Mouse (Mus musculus): ENCODE data around the gene Msrb1.

DNA sequence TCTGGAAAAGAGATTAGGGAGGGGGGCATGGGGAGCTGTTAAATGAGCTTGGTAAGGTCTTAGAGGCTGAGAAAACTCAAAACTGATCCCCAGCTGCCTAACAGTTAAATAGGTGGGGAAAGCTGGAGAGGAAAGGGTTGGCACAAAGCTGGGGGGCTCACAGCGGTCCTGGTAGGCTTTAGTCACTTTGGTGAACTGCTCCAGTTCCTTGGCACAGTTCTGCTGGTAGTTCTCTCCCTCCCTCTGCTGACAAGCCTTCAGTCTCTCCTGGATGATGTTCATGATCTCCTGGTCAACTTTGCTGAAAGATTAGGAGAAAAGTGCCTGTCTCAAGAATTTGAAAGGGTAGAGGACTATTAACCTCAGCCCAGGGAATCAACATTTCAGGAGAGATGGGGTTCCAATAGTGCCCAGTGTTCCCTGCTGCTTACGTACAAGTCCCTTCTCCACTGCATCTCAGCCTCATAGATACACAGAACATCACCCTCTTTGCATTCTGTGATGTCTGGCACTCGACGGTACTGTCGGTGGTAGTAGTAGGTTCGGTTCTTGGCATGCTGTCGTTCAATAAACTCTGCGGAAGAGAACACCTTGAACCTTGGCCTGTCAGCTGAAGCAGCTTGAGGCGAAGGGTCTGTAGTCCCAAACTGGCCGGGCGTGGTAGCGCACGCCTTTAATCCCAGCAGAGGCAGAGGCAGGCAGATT lies 14.1 kb upstream of the Msrb1 start:
- no peak for TF ChIP-seq CTCF (IDR thresholded peaks at IDR 0.05)
- no peak for TF ChIP-seq EP300 (IDR thresholded peaks at IDR 0.05)
